Mouse (Mus musculus) telencephalon, adult 2 months (tissue): ENCODE measurements around the gene Shld2.
"Not testable (repeated sequence)": the region's sequence is repeated elsewhere in the genome, so short reads cannot be mapped to it uniquely, and the experiment has no call there.

Experiments
- DNase-seq: peaks from one replicate; pipeline ENCODE4 v3.0.0-alpha.2; 2011; ENCODE audit warnings: low read depth, low spot score

Gene Shld2

DNA sequence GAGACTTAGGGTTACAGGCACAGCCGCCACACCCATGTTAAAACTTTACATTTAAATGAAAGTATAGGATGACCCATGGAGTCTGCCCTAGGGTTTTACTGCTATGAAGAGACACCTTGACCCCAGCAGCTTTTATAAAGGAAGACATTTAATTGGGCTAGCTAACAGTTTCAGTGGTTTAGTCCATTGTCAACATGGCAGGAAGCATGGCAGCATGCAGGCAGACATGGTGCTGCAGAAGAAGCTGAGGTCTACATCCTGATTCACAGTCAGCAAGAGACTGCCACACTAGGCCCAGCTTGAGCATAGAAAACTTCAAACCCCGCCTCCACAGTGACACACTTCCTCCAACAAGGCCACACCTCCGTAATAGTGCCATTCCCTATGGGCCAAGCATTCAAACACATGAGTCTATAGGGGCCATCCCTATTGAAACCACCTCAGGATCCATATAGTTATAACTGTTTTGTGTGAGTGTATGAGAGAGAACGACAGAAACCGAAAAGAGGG, 13.3 kb upstream of the Shld2 start:
- DNase-seq = no peak

GRCm38 (mm10) chr14:34318113-34318512, 7.8 kb upstream of the Shld2 start:
- DNase-seq = no peak

DNA sequence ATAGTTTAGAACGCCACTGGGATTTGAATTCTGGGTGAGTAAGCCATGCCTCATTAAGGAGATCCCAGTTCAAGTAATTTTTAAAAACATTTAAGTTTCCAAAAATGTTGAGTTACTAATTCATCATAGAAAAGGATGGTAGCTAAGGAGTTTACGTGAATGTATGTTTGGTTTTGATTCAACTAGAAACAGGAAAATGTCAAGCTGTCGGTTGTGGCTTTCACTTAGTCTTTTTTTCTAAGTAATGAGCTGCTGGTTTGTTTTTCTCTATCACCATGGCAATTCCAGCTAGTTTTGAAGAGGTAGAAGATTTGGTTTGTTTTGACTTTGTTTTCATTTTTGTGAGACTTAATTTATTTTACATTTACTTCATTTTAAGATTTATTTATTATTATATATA, 7.1 kb upstream of the Shld2 start:
- no peak for DNase-seq

DNA sequence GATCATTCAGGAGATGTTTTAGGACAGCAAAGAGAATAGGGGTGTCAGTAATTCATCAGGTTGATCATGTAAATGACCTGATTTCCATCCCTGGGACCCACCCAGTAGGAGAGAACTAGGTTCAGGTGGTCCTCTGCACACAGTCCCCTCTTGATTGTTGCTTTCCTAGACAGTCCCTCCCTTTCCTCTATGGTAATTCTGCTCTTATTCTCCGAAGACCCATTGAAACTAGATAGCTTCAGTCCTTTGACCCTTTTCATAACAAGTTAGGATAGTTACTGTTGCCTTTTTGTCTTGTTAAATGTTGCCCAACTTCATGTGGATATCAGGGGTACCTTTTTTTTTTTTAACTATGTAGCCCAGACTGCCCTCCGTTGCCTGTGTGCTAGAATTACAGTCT, 6.1 kb upstream of the Shld2 start:
- no peak for DNase-seq

DNA sequence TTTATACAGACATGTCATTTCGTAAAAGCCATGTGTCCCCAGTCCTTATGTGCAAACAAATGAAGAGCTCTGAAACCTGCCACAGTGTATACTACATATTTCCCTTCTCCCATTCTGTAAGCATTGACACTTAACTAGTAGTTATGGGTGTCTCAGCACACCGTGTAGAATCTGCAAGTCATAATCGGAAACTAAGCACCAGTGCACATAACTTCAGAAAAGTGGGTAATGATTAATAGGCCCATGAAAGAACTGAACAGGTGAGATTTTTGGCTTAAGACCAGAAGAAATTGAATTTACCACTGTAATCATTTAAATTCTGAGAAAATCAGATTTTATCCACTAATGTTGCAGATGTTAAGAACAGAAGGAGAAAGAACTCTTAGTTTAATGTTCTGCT, 4.5 kb upstream of the Shld2 start:
- no peak for DNase-seq

- not testable (repeated sequence) for DNase-seq
Measured at GRCm38 (mm10) chr14:34314383-34314782, 4.1 kb upstream of the Shld2 start.

- DNase-seq = no peak
Measured at GRCm38 (mm10) chr14:34313612-34314011, 3.3 kb upstream of the Shld2 start.

DNA sequence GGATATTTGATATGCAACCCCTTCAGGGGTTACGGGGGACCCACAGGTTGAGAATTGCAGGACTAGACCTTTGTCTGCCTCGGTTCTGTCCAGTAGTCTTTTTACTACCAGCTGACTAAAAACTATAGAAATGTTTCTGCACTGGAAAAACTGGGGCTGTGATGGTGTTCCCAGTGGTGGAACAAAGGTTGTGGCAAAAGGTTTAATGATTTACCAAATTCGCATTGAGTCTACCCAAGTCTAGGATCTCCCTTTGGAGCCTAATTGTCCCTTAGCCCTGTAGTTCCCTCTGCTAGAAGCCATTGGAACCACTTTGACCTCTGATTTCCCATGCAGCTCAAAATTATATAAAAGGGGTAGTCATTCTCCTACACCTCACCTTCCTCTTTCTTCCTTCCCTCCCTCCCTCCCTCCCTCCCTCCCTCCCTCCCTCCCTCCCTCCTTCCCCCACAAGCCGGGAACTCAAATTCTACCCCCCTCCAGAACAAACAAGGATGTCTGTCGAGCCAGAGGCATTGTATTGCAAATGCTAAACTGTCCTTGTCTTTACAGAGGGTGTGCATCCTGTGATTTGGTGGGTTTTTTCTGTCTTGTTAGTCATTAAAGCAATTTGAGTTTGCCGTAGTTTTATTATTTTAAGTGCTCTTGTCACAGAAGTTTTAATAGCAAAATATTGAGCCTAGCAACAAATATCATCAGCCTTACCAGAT, 2.2 kb upstream of the Shld2 start:
- no peak for DNase-seq

GRCm38 (mm10) chr14:34311691-34312090, 1.4 kb upstream of the Shld2 start:
- no peak for DNase-seq

DNA sequence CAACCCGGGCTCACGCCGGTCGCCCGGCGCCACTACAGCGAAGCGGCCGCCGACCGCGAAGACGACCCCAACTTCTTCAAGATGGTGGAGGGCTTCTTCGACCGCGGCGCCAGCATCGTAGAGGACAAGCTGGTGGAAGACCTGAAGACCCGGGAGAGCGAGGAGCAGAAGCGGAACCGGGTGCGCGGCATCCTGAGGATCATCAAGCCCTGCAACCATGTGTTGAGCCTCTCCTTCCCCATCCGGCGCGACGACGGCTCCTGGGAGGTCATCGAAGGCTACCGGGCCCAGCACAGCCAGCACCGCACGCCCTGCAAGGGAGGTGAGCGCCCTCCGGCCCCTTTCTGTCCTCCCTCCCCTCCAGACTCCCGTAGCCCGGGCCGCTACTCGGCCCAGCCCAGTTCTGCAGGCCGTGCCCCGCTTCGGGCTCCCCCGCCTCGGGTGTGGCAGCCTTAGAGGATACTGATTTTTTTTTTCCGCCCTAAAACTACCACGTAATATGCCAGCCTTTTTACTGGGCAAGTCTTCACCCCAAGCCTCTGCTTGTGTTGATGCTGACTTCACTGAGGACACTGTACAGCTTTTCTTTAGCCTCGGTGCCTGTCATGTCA, 833 bp upstream of the Shld2 start:
- no peak for DNase-seq

- DNase-seq = no peak
Measured at GRCm38 (mm10) chr14:34309907-34310233, 423 bp downstream of the Shld2 start.

DNA sequence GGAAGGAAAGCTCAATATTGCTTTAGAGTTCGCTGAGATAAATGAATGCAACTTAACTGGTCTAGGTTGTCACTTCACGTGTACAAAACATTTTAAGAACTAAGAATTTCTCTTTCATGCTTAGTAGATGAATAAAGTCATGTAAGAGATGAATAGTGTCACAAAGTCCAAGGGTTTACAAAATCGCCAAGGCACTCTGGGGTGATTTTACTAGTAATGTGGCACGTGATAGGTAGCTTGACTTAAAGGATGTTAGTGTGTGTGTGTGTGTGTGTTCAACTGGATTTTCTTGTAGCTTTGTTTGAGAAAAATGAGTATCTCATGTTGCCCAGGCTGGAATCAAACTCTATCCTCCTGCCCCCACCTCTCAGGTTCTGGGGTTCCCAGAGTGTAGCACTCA, 1.0 kb downstream of the Shld2 start:
- DNase-seq = no peak

GRCm38 (mm10) chr14:34303265-34303680, 7.0 kb downstream of the Shld2 start:
- DNase-seq = no peak

DNA sequence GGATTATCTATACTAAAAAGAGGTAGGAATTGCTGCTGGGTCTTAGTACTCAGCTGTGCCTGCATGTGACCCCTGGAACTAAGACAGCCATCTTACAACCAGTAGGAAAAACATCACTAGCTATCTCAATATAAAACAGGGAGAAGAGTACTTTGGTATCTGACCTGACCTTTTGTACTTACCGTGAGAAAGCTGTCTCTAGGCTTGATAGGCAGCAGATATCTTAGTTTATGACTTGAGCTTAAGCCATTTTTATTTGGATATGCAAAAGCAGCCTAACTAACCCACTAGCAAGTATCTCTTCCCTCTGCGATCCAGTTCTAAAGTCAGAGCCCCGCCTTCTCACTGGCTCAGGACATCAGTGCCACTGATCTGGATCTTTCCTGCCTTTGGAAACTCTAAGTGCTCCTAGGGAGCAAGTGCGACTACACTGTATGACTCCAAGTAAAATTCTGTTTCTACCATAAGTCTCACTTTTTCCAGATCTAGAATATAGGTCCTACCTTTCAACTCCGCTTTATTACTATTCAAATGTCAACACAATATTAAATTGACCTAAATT, 7.5 kb downstream of the Shld2 start:
- no peak for DNase-seq

DNA sequence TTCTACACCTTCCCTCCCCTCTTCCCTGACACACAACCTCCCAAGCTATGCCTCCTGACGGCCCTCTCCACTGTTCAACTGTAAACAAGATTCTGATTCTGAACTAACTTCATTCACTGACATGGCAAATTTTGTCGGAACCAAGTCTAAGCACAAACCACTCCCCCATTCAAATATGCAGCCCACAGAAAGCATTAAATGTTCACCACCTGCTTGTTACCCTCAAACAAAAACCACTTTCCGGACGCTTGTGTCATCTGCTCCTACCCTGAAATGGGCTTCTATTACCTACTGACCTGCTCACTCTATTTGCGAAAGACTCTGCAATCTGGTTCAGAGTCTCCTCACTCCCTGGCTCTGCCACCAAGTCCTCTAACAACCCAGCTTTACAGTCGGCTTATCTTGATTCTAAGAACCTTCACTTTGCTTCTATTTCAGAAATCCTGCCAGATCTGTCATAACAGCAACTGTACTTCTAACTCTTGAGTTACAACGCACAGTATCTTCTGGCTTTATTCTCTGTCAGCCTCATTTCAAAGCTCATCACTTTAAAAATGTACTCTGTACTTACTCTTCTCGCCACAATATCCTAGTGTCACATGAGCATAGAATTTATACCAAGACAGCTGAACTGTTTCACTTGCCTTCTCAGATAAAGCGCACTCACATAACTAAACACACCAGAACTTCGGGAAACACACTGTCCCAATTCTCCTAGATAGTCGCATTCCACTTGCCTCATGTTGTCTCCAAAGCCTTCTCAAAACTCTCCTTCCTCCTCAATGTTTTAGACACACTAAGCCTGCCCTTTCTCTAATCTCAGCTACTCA, 11.2 kb downstream of the Shld2 start:
- no peak for DNase-seq

- DNase-seq = no peak
Measured at GRCm38 (mm10) chr14:34297634-34298033, 12.7 kb downstream of the Shld2 start.

GRCm38 (mm10) chr14:34297038-34297437, 13.3 kb downstream of the Shld2 start:
- DNase-seq = no peak

- DNase-seq = no peak
Measured at GRCm38 (mm10) chr14:34296350-34296749, 13.9 kb downstream of the Shld2 start.

- DNase-seq = no peak
Measured at GRCm38 (mm10) chr14:34293641-34294040, 16.7 kb downstream of the Shld2 start.

- no peak for DNase-seq
Measured at GRCm38 (mm10) chr14:34290229-34290628, 20.1 kb downstream of the Shld2 start.

DNA sequence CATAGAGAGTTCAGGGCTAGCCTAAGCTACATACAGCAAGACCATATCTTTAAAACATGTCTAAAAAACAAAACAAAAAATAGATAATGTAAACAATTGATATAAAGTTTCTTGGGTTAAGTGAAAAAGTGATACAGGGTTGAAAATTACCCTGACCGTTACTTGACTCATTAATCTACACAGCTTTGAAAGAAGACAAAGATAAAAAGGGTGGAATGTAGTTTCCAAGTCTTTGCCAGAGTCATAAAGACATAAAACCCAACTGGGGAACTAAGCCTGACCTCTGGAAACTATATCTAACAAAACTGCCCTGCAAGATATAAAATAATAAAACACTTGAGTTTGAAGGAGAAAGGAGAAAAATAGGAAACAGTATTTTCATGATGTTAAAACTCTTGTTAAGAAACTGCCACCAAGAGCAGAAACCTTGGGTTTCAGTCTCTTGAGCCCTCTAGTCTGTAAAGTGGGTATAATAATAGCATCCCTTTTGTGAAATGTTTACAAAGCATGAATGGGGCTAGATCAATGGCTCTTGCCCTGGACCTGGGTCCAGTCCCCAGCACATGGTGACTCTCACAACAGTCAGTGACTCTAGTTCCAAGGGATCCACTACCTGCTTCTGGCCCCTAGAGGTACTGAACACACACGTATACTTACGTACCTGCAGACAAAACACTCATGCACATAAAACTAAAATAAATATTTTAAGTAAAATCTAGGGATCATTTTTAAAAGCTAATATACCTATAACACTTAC, 20.9 kb downstream of the Shld2 start:
- no peak for DNase-seq

DNA sequence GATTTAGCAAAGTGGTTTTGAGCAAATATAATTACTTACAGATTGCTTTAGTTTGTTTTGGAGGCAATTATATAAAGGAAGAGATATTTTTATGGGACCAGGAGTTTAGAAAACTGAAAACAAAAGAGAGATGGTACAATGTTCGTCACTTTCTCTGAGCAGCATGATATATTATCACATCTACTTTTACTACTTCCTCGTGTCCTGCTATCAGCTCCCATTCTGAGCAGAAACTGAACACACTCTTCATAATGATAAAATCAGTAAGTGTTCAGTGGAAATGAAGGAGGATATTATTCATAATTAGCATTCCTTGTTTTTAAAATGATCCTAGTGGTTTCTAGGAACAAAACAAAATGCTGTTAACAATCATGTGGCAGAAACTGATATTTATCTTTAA, 21.9 kb downstream of the Shld2 start:
- DNase-seq = no peak
